Mouse (Mus musculus): ENCODE measurements around the gene Pim3. TPM values are rescaled to one million over a fixed set of nuclear protein-coding genes. Genes with fewer than 3 reads are reported as not detected.

Pim3 gene
- polyA plus RNA-seq, 1 experiment: 0.49 TPM

GRCm38 (mm10) chr15:88882851-88883250 is 20.9 kb downstream of the Pim3 start:
- Histone ChIP-seq H3K36me3 (ENCODE audit: control insufficient read depth) (no peaks in the 10 kb centered on the region), H3K4me1 (ENCODE audit: control insufficient read depth) (no peaks in the 10 kb centered on the region; the same call in 1 of the 2 replicates), H3K9me3 (ENCODE audit: control insufficient read depth, low read length) (no peaks in the 10 kb centered on the region), H3K4me3 (replicated peaks) (no peak overlapping the region), H3K27me3 (ENCODE audit: control insufficient read depth) (no peaks in the 10 kb centered on the region)
- TF ChIP-seq TAL1 (IDR thresholded peaks at IDR 0.05; ENCODE audit: low read length) (no peak), GATA1 (IDR thresholded peaks at IDR 0.05; ENCODE audit: low read length) (no peak)

- H3K4me3 ChIP-seq (replicated peaks): no peak overlapping the region
- no peaks in the 10 kb centered on the region for H3K9me3 ChIP-seq (ENCODE audit: control insufficient read depth, low read length)
- H3K36me3 ChIP-seq (ENCODE audit: control insufficient read depth): no peaks in the 10 kb centered on the region
- no peaks in the 10 kb centered on the region; the same call in 1 of the 2 replicates for H3K4me1 ChIP-seq (ENCODE audit: control insufficient read depth)
- H3K27me3 ChIP-seq (ENCODE audit: control insufficient read depth): no peaks in the 10 kb centered on the region
- TF ChIP-seq TAL1 (IDR thresholded peaks at IDR 0.05; ENCODE audit: low read length) (no peak), GATA1 (IDR thresholded peaks at IDR 0.05; ENCODE audit: low read length) (no peak)
Measured at GRCm38 (mm10) chr15:88883342-88883741, 21.4 kb downstream of the Pim3 start.

GRCm38 (mm10) chr15:88885376-88885775 is 23.4 kb downstream of the Pim3 start:
- TF ChIP-seq TAL1 (IDR thresholded peaks at IDR 0.05; ENCODE audit: low read length) (no peak), GATA1 (IDR thresholded peaks at IDR 0.05; ENCODE audit: low read length) (no peak)
- H3K27me3 ChIP-seq (ENCODE audit: control insufficient read depth): no peaks in the 10 kb centered on the region
- peaks cover under 1% of the 10 kb centered on the region; the same call in 1 of the 2 replicates for H3K4me1 ChIP-seq (ENCODE audit: control insufficient read depth)
- H3K4me3 ChIP-seq (replicated peaks): no peak overlapping the region
- H3K9me3 ChIP-seq (ENCODE audit: control insufficient read depth, low read length): no peaks in the 10 kb centered on the region
- no peaks in the 10 kb centered on the region for H3K36me3 ChIP-seq (ENCODE audit: control insufficient read depth)

GRCm38 (mm10) chr15:88889032-88889431 is 27.0 kb downstream of the Pim3 start:
- Histone ChIP-seq H3K27me3 (ENCODE audit: control insufficient read depth) (peaks cover 9% of the 10 kb centered on the region), H3K4me1 (ENCODE audit: control insufficient read depth) (peaks cover 13% of the 10 kb centered on the region), H3K4me3 (replicated peaks) (no peak overlapping the region), H3K9me3 (ENCODE audit: control insufficient read depth, low read length) (no peaks in the 10 kb centered on the region), H3K36me3 (ENCODE audit: control insufficient read depth) (no peaks in the 10 kb centered on the region)
- TF ChIP-seq GATA1 (IDR thresholded peaks at IDR 0.05; ENCODE audit: low read length) (no peak), TAL1 (IDR thresholded peaks at IDR 0.05; ENCODE audit: low read length) (no peak)

GRCm38 (mm10) chr15:88889994-88890393 is 28.0 kb downstream of the Pim3 start:
- no peaks in the 10 kb centered on the region for H3K36me3 ChIP-seq (ENCODE audit: control insufficient read depth)
- peaks cover 9% of the 10 kb centered on the region for H3K27me3 ChIP-seq (ENCODE audit: control insufficient read depth)
- H3K9me3 ChIP-seq (ENCODE audit: control insufficient read depth, low read length): no peaks in the 10 kb centered on the region
- H3K4me1 ChIP-seq (ENCODE audit: control insufficient read depth): peaks cover 13% of the 10 kb centered on the region
- TF ChIP-seq TAL1 (IDR thresholded peaks at IDR 0.05; ENCODE audit: low read length) (no peak), GATA1 (IDR thresholded peaks at IDR 0.05; ENCODE audit: low read length) (no peak)
- H3K4me3 ChIP-seq (replicated peaks): no peak overlapping the region

GRCm38 (mm10) chr15:88890751-88891675 is 29.0 kb downstream of the Pim3 start:
- Histone ChIP-seq H3K4me1 (ENCODE audit: control insufficient read depth) (peaks cover 13% of the 10 kb centered on the region), H3K36me3 (ENCODE audit: control insufficient read depth) (no peaks in the 10 kb centered on the region), H3K9me3 (ENCODE audit: control insufficient read depth, low read length) (no peaks in the 10 kb centered on the region), H3K27me3 (ENCODE audit: control insufficient read depth) (peaks cover 9% of the 10 kb centered on the region), H3K4me3 (replicated peaks) (peak overlapping the region; percentile 58)
- TF ChIP-seq TAL1 (IDR thresholded peaks at IDR 0.05; ENCODE audit: low read length) (no peak), GATA1 (IDR thresholded peaks at IDR 0.05; ENCODE audit: low read length) (no peak)

- no peaks in the 10 kb centered on the region for H3K36me3 ChIP-seq (ENCODE audit: control insufficient read depth)
- H3K27me3 ChIP-seq (ENCODE audit: control insufficient read depth): peaks cover 9% of the 10 kb centered on the region
- no peak for TF ChIP-seq GATA1 (IDR thresholded peaks at IDR 0.05; ENCODE audit: low read length)
- TF ChIP-seq TAL1 (IDR thresholded peaks at IDR 0.05; ENCODE audit: low read length): no peak
- peaks cover 13% of the 10 kb centered on the region for H3K4me1 ChIP-seq (ENCODE audit: control insufficient read depth)
- H3K4me3 ChIP-seq (replicated peaks): peak overlapping the region; percentile 58
- no peaks in the 10 kb centered on the region for H3K9me3 ChIP-seq (ENCODE audit: control insufficient read depth, low read length)
Measured at GRCm38 (mm10) chr15:88891676-88892040, 29.7 kb downstream of the Pim3 start.

- Histone ChIP-seq H3K9me3 (ENCODE audit: control insufficient read depth, low read length) (no peaks in the 10 kb centered on the region), H3K4me3 (replicated peaks) (no peak overlapping the region), H3K27me3 (ENCODE audit: control insufficient read depth) (peaks cover 9% of the 10 kb centered on the region), H3K4me1 (ENCODE audit: control insufficient read depth) (peaks cover 13% of the 10 kb centered on the region), H3K36me3 (ENCODE audit: control insufficient read depth) (no peaks in the 10 kb centered on the region)
- TF ChIP-seq GATA1 (IDR thresholded peaks at IDR 0.05; ENCODE audit: low read length): no peak
Measured at GRCm38 (mm10) chr15:88892252-88892651, 30.3 kb downstream of the Pim3 start.

- Histone ChIP-seq H3K4me3 (replicated peaks) (no peak overlapping the region), H3K9me3 (ENCODE audit: control insufficient read depth, low read length) (no peaks in the 10 kb centered on the region), H3K4me1 (ENCODE audit: control insufficient read depth) (peaks cover 13% of the 10 kb centered on the region), H3K27me3 (ENCODE audit: control insufficient read depth) (peaks cover 9% of the 10 kb centered on the region), H3K36me3 (ENCODE audit: control insufficient read depth) (no peaks in the 10 kb centered on the region)
- TF ChIP-seq TAL1 (IDR thresholded peaks at IDR 0.05; ENCODE audit: low read length) (no peak), GATA1 (IDR thresholded peaks at IDR 0.05; ENCODE audit: low read length) (no peak)
Measured at GRCm38 (mm10) chr15:88892876-88893275, 30.9 kb downstream of the Pim3 start.

Measured in erythroblast, embryonic 14.5 days (primary cell).